Mouse (Mus musculus) G1E (cell line): ENCODE results near the gene Ndn.

Experiments used
- CTCF ChIP-seq: IDR thresholded peaks from 2 replicates; pipeline ENCODE4 v1.5.1; 2012; ENCODE audit warnings: low read depth, low read length, inconsistent platforms, mixed read lengths
- GATA1 ChIP-seq: IDR thresholded peaks from 2 replicates; pipeline ENCODE4 v1.6.1; 2012; ENCODE audit warnings: borderline replicate concordance, low read length, inconsistent platforms, mixed read lengths
- POLR2AphosphoS5 ChIP-seq: IDR thresholded peaks from 2 replicates; pipeline ENCODE4 v1.6.1; 2012; ENCODE audit warnings: low read depth, low read length, inconsistent platforms; ENCODE audit not compliant: insufficient replicate concordance

DNA sequence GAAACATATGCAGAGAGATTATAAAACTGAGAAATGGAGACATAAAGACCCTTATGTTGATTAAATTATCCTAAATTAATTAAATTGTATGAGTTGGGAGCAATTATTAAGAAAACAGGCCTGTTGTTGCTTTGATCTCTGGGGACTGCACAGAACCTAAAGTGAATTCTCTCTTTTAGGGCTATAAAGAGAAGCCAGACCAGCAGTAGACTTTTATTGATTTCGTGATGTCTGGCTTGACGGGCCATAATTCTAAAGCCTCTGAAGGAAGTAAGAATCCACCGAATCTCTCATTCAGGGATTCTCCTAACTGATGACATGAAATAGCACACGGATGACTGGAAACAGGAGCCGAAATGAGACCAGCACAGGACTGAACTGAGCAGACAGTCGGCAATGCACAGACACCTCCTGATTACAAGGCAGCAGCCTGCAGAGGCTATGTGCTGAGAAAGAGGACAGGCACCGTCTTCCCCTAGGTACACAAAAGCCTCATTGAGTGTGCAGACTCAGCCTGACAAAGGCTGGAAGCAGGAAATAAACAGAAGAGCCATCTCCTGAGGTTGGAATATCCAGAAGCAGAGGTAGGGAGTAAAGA lies 18.8 kb downstream of the Ndn start:
- no peak for TF ChIP-seq CTCF
- no peak for TF ChIP-seq GATA1
- no peak for TF ChIP-seq POLR2AphosphoS5
